Mouse (Mus musculus): ENCODE measurements around the gene Cryzl1. TPM values are rescaled to one million over a fixed set of nuclear protein-coding genes. Genes with fewer than 3 reads are reported as not detected.

Gene Cryzl1
- polyA plus RNA-seq, 1 experiment from 2014 or later: 73.2 TPM

DNA sequence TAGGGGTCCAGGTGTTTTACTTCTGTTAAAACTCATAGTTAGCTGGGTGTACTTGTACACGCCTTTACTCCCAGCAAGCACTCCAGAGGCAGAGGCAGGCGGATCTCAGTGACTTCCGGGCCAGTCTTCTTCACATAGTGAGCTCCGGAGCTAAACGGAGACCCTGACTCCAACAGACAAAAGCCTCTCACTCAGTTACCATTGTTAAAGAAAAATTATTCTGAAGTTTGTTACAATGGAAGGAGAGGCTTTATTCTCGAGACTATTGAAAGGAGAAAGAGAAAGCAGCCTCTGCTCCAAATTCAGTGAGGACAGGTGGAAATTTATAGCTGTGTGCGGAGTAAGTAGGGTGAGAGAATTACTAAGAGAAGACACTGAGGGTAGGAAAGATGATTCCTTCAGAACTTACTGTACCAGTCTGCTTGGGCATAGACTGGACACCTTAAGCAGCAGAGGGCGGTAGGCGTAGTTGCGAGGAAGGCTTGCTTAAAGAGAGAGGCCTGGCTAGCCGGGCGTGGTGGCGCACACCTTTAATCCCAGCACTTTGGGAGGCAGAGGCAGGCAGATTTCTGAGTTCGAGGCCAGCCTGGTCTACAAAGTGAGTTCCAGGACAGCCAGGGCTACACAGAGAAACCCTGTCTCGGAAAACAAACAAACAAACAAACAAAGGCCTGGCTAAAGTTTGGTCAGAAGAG, 36.5 kb upstream of the Cryzl1 start:
- no peak overlapping the region for H3K4me3 ChIP-seq (ENCODE audit: low read depth, low read length)
- ATAC-seq (ENCODE audit: insufficient read depth, low FRiP score, low TSS enrichment): no peak
- peaks cover 36% of the 10 kb centered on the region for H3K4me1 ChIP-seq (ENCODE audit: control insufficient read depth, insufficient read depth, low read length)
- no peaks in the 10 kb centered on the region for H3K36me3 ChIP-seq (ENCODE audit: control insufficient read depth, insufficient read depth, low read length)
- H3K27me3 ChIP-seq (ENCODE audit: control insufficient read depth, insufficient read depth, low read length): no peaks in the 10 kb centered on the region
- H3K9me3 ChIP-seq (ENCODE audit: control insufficient read depth, low read length): no peaks in the 10 kb centered on the region
- H3K4me2 ChIP-seq (ENCODE audit: low read depth): no peak overlapping the region
- WGBS: 78% methylated on average over 15 of the region's 15 CpGs
- DNase-seq (ENCODE audit: low spot score): no peak
- H3K27ac ChIP-seq (ENCODE audit: low read depth, low read length): no peak overlapping the region
- H3K9ac ChIP-seq (ENCODE audit: low read length): no peak overlapping the region

DNA sequence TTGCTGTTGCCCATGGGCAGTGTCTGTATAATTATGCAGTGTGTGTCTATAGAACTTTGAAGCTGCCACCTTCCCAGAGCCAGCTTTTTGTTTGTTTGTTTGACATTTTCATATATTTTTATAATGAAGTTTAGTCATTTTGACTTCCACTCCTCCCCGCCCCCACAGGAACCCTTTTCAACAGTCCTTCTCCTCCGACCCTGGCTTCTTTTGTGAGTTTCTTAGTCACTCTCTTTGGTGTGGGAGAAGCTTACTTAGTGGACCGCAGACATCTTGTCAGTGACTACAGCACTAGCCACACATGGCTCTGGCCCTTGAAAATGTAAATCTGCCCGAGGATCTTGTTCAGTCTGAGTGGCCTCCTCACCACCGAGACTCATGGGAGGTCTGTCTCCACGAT, 35.6 kb upstream of the Cryzl1 start:
- no peak overlapping the region for H3K27ac ChIP-seq (ENCODE audit: low read depth, low read length)
- H3K36me3 ChIP-seq (ENCODE audit: control insufficient read depth, insufficient read depth, low read length): no peaks in the 10 kb centered on the region
- WGBS: 80% methylated on average over 6 of the region's 6 CpGs
- H3K4me1 ChIP-seq (ENCODE audit: control insufficient read depth, insufficient read depth, low read length): peaks cover 33% of the 10 kb centered on the region
- ATAC-seq (ENCODE audit: insufficient read depth, low FRiP score, low TSS enrichment) (no peak), DNase-seq (ENCODE audit: low spot score) (no peak)
- no peaks in the 10 kb centered on the region for H3K9me3 ChIP-seq (ENCODE audit: control insufficient read depth, low read length)
- H3K4me3 ChIP-seq (ENCODE audit: low read depth, low read length): no peak overlapping the region
- H3K9ac ChIP-seq (ENCODE audit: low read length): no peak overlapping the region
- no peaks in the 10 kb centered on the region for H3K27me3 ChIP-seq (ENCODE audit: control insufficient read depth, insufficient read depth, low read length)
- no peak overlapping the region for H3K4me2 ChIP-seq (ENCODE audit: low read depth)

DNA sequence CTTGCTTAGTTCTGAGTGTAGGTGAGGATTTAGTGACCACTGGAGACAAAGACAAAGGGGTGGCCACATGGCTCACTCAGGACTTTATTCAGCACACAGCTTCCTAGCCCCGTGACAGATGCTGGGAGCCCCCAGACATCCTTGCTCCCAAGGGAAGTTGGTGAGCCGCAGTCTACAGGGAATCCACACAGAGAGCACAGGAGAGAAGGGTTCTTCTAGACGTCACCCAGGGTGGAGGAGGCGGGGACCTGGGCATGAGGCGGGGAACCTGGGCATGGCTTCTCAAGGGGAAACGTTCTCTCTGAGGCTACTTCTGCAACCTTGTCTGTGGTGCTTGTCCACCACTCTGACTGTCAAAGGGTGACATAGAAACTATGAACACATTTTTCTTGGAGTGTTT, 35.2 kb upstream of the Cryzl1 start:
- H3K27me3 ChIP-seq (ENCODE audit: control insufficient read depth, insufficient read depth, low read length): no peaks in the 10 kb centered on the region
- ATAC-seq (ENCODE audit: insufficient read depth, low FRiP score, low TSS enrichment): no peak
- H3K9me3 ChIP-seq (ENCODE audit: control insufficient read depth, low read length): no peaks in the 10 kb centered on the region
- no peak overlapping the region for H3K4me3 ChIP-seq (ENCODE audit: low read depth, low read length)
- H3K4me1 ChIP-seq (ENCODE audit: control insufficient read depth, insufficient read depth, low read length): peaks cover 34% of the 10 kb centered on the region
- WGBS: 60% methylated on average over 6 of the region's 6 CpGs
- H3K27ac ChIP-seq (ENCODE audit: low read depth, low read length): no peak overlapping the region
- no peak overlapping the region for H3K4me2 ChIP-seq (ENCODE audit: low read depth)
- DNase-seq (ENCODE audit: low spot score): no peak
- no peaks in the 10 kb centered on the region for H3K36me3 ChIP-seq (ENCODE audit: control insufficient read depth, insufficient read depth, low read length)
- H3K9ac ChIP-seq (ENCODE audit: low read length): no peak overlapping the region

- WGBS: 84% methylated on average over 7 of the region's 7 CpGs
Observed at GRCm38 (mm10) chr16:91762476-91762875, 33.7 kb upstream of the Cryzl1 start.

DNA sequence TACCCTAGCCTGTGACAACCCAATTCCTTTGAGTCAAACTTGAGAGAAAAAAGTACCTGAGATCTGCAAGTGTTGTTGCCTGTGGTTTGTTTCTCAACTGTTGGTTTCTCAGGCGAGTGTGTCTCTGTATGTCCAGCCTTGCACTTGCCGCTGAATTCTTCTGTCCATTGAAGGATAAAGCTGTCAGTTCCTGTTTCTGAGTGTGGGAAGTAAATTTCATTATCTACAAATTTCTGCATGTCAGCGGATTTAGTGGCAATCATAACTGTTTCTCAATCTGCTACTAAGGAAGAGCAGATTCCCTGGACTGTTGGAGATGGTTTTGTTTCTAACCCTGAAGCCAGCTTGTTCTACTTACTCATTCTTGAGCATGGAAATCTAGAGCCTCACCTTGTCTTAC, 33.0 kb upstream of the Cryzl1 start:
- Histone ChIP-seq H3K9ac (ENCODE audit: low read length) (no peak overlapping the region), H3K4me3 (ENCODE audit: low read depth, low read length) (no peak overlapping the region), H3K4me1 (ENCODE audit: control insufficient read depth, insufficient read depth, low read length) (peaks cover 28% of the 10 kb centered on the region), H3K4me2 (ENCODE audit: low read depth) (no peak overlapping the region), H3K36me3 (ENCODE audit: control insufficient read depth, insufficient read depth, low read length) (no peaks in the 10 kb centered on the region), H3K9me3 (ENCODE audit: control insufficient read depth, low read length) (no peaks in the 10 kb centered on the region), H3K27ac (ENCODE audit: low read depth, low read length) (no peak overlapping the region), H3K27me3 (ENCODE audit: control insufficient read depth, insufficient read depth, low read length) (no peaks in the 10 kb centered on the region)
- no peak for DNase-seq (ENCODE audit: low spot score)
- ATAC-seq (ENCODE audit: insufficient read depth, low FRiP score, low TSS enrichment): no peak
- WGBS: 89% methylated on average over 3 of the region's 3 CpGs

More at GRCm38 (mm10) chr16:91762476-91762875, 33.7 kb upstream of the Cryzl1 start:
- no peaks in the 10 kb centered on the region for H3K36me3 ChIP-seq (ENCODE audit: control insufficient read depth, insufficient read depth, low read length)
- H3K27ac ChIP-seq (ENCODE audit: low read depth, low read length): no peak overlapping the region
- peaks cover 33% of the 10 kb centered on the region for H3K4me1 ChIP-seq (ENCODE audit: control insufficient read depth, insufficient read depth, low read length)
- ATAC-seq (ENCODE audit: insufficient read depth, low FRiP score, low TSS enrichment): no peak
- H3K27me3 ChIP-seq (ENCODE audit: control insufficient read depth, insufficient read depth, low read length): no peaks in the 10 kb centered on the region
- H3K9me3 ChIP-seq (ENCODE audit: control insufficient read depth, low read length): no peaks in the 10 kb centered on the region
- no peak overlapping the region for H3K4me3 ChIP-seq (ENCODE audit: low read depth, low read length)
- no peak overlapping the region for H3K9ac ChIP-seq (ENCODE audit: low read length)
- no peak overlapping the region for H3K4me2 ChIP-seq (ENCODE audit: low read depth)
- no peak for DNase-seq (ENCODE audit: low spot score)

GRCm38 (mm10) chr16:91761202-91761601, 32.4 kb upstream of the Cryzl1 start:
- DNase-seq (ENCODE audit: low spot score) (no peak), ATAC-seq (ENCODE audit: insufficient read depth, low FRiP score, low TSS enrichment) (no peak)
- Histone ChIP-seq H3K27ac (ENCODE audit: low read depth, low read length) (no peak overlapping the region), H3K9me3 (ENCODE audit: control insufficient read depth, low read length) (no peaks in the 10 kb centered on the region), H3K27me3 (ENCODE audit: control insufficient read depth, insufficient read depth, low read length) (no peaks in the 10 kb centered on the region), H3K4me3 (ENCODE audit: low read depth, low read length) (no peak overlapping the region), H3K9ac (ENCODE audit: low read length) (no peak overlapping the region), H3K36me3 (ENCODE audit: control insufficient read depth, insufficient read depth, low read length) (no peaks in the 10 kb centered on the region), H3K4me1 (ENCODE audit: control insufficient read depth, insufficient read depth, low read length) (peaks cover 25% of the 10 kb centered on the region), H3K4me2 (ENCODE audit: low read depth) (no peak overlapping the region)
- WGBS: 86% methylated on average over 9 of the region's 9 CpGs

- Histone ChIP-seq H3K9me3 (ENCODE audit: control insufficient read depth, low read length) (no peaks in the 10 kb centered on the region), H3K36me3 (ENCODE audit: control insufficient read depth, insufficient read depth, low read length) (no peaks in the 10 kb centered on the region), H3K27me3 (ENCODE audit: control insufficient read depth, insufficient read depth, low read length) (no peaks in the 10 kb centered on the region), H3K4me1 (ENCODE audit: control insufficient read depth, insufficient read depth, low read length) (0 out of 2 replicates have a peak, but pooled peaks cover 2% of the 10 kb centered on the region), H3K27ac (ENCODE audit: low read depth, low read length) (no peak overlapping the region), H3K9ac (ENCODE audit: low read length) (no peak overlapping the region), H3K4me3 (ENCODE audit: low read depth, low read length) (no peak overlapping the region), H3K4me2 (ENCODE audit: low read depth) (no peak overlapping the region)
- DNase-seq (ENCODE audit: low spot score) (no peak), ATAC-seq (ENCODE audit: insufficient read depth, low FRiP score, low TSS enrichment) (no peak)
- 83% methylated on average over 6 of the region's 6 CpGs for WGBS
Observed at GRCm38 (mm10) chr16:91754957-91755356, 26.2 kb upstream of the Cryzl1 start.

- Histone ChIP-seq H3K9me3 (ENCODE audit: control insufficient read depth, low read length) (no peaks in the 10 kb centered on the region), H3K4me1 (ENCODE audit: control insufficient read depth, insufficient read depth, low read length) (no peaks in the 10 kb centered on the region)
- WGBS: 94% methylated on average over 4 of the region's 4 CpGs
Observed at GRCm38 (mm10) chr16:91753611-91754010, 24.8 kb upstream of the Cryzl1 start.

GRCm38 (mm10) chr16:91751644-91752385, 23.0 kb upstream of the Cryzl1 start:
- Histone ChIP-seq H3K9ac (ENCODE audit: low read length) (no peak overlapping the region), H3K4me1 (ENCODE audit: control insufficient read depth, insufficient read depth, low read length) (no peaks in the 10 kb centered on the region), H3K27me3 (ENCODE audit: control insufficient read depth, insufficient read depth, low read length) (no peaks in the 10 kb centered on the region), H3K27ac (ENCODE audit: low read depth, low read length) (no peak overlapping the region), H3K4me2 (ENCODE audit: low read depth) (no peak overlapping the region), H3K36me3 (ENCODE audit: control insufficient read depth, insufficient read depth, low read length) (no peaks in the 10 kb centered on the region), H3K9me3 (ENCODE audit: control insufficient read depth, low read length) (no peaks in the 10 kb centered on the region), H3K4me3 (ENCODE audit: low read depth, low read length) (no peak overlapping the region)
- ATAC-seq (ENCODE audit: insufficient read depth, low FRiP score, low TSS enrichment): no peak
- WGBS: 74% methylated on average over 13 of the region's 13 CpGs
- no peak for DNase-seq (ENCODE audit: low spot score)

More at GRCm38 (mm10) chr16:91753611-91754010, 24.8 kb upstream of the Cryzl1 start:
- no peak overlapping the region for H3K4me2 ChIP-seq (ENCODE audit: low read depth)
- DNase-seq (ENCODE audit: low spot score) (no peak), ATAC-seq (ENCODE audit: insufficient read depth, low FRiP score, low TSS enrichment) (no peak)
- H3K27me3 ChIP-seq (ENCODE audit: control insufficient read depth, insufficient read depth, low read length): no peaks in the 10 kb centered on the region
- H3K4me3 ChIP-seq (ENCODE audit: low read depth, low read length): no peak overlapping the region
- H3K27ac ChIP-seq (ENCODE audit: low read depth, low read length): no peak overlapping the region
- no peak overlapping the region for H3K9ac ChIP-seq (ENCODE audit: low read length)
- no peaks in the 10 kb centered on the region for H3K36me3 ChIP-seq (ENCODE audit: control insufficient read depth, insufficient read depth, low read length)
